Mouse (Mus musculus): Measurements from ENCODE around the gene Hist1h2ap. TPM values are rescaled to one million over a fixed set of nuclear protein-coding genes. Genes with fewer than 3 reads are reported as not detected.
A peak's percentile ranks its signal among the peaks of the same experiment; 100 is the strongest.
"Not testable (repeated sequence)": the region's sequence is repeated elsewhere in the genome, so short reads cannot be mapped to it uniquely, and the experiment has no call there.

Hist1h2ap gene
- polyA plus RNA-seq, 1 experiment from 2014 or later: 3,914 TPM

- no peak overlapping the region for H3K4me3 ChIP-seq (ENCODE audit: low read depth, low read length)
- WGBS (ENCODE audit: insufficient replicate concordance): 20% methylated on average over 3 of the region's 3 CpGs
- no peaks in the 10 kb centered on the region for H3K36me3 ChIP-seq (ENCODE audit: control insufficient read depth, insufficient read depth)
- H3K9ac ChIP-seq (ENCODE audit: low read depth, low read length): no peak overlapping the region
- H3K4me1 ChIP-seq (ENCODE audit: control insufficient read depth, low read depth, low read length): no peaks in the 10 kb centered on the region
- no peak overlapping the region for H3K27ac ChIP-seq (ENCODE audit: low read length)
- no peaks in the 10 kb centered on the region for H3K9me3 ChIP-seq (replicated peaks; ENCODE audit: control insufficient read depth, low read length)
- H3K27me3 ChIP-seq (ENCODE audit: control insufficient read depth, insufficient read depth, low read depth, low read length): no peaks in the 10 kb centered on the region
- ATAC-seq (ENCODE audit: low read depth): no peak
- no peak overlapping the region for H3K4me2 ChIP-seq (ENCODE audit: low read depth, low read length)
These were observed 19.1 kb upstream of the Hist1h2ap start for GRCm38 (mm10) chr13:21852215-21852945.

- not testable (repeated sequence) for ATAC-seq (ENCODE audit: low read depth); H3K4me3 ChIP-seq (ENCODE audit: low read depth, low read length); H3K4me1 ChIP-seq (ENCODE audit: control insufficient read depth, low read depth, low read length); H3K27ac ChIP-seq (ENCODE audit: low read length); H3K9me3 ChIP-seq (replicated peaks; ENCODE audit: control insufficient read depth, low read length); H3K36me3 ChIP-seq (ENCODE audit: control insufficient read depth, insufficient read depth); H3K27me3 ChIP-seq (ENCODE audit: control insufficient read depth, insufficient read depth, low read depth, low read length); H3K4me2 ChIP-seq (ENCODE audit: low read depth, low read length); H3K9ac ChIP-seq (ENCODE audit: low read depth, low read length)
- WGBS (ENCODE audit: insufficient replicate concordance): 60% methylated on average over 1 of the region's 1 CpGs
These were observed 17.4 kb upstream of the Hist1h2ap start for GRCm38 (mm10) chr13:21850696-21851095.

GRCm38 (mm10) chr13:21847883-21848282, 14.6 kb upstream of the Hist1h2ap start:
- ATAC-seq (ENCODE audit: low read depth): no peak
- H3K27ac ChIP-seq (ENCODE audit: low read length): no peak overlapping the region
- H3K4me2 ChIP-seq (ENCODE audit: low read depth, low read length): no peak overlapping the region
- WGBS (ENCODE audit: insufficient replicate concordance): 28% methylated on average over 8 of the region's 8 CpGs
- no peaks in the 10 kb centered on the region for H3K9me3 ChIP-seq (replicated peaks; ENCODE audit: control insufficient read depth, low read length)
- H3K36me3 ChIP-seq (ENCODE audit: control insufficient read depth, insufficient read depth): no peaks in the 10 kb centered on the region
- no peak overlapping the region for H3K9ac ChIP-seq (ENCODE audit: low read depth, low read length)
- no peaks in the 10 kb centered on the region for H3K4me1 ChIP-seq (ENCODE audit: control insufficient read depth, low read depth, low read length)
- H3K4me3 ChIP-seq (ENCODE audit: low read depth, low read length): no peak overlapping the region
- no peaks in the 10 kb centered on the region for H3K27me3 ChIP-seq (ENCODE audit: control insufficient read depth, insufficient read depth, low read depth, low read length)

- not testable (repeated sequence) for H3K36me3 ChIP-seq (ENCODE audit: control insufficient read depth, insufficient read depth); H3K4me3 ChIP-seq (ENCODE audit: low read depth, low read length); H3K27ac ChIP-seq (ENCODE audit: low read length); H3K9me3 ChIP-seq (replicated peaks; ENCODE audit: control insufficient read depth, low read length); H3K4me2 ChIP-seq (ENCODE audit: low read depth, low read length); H3K9ac ChIP-seq (ENCODE audit: low read depth, low read length); H3K4me1 ChIP-seq (ENCODE audit: control insufficient read depth, low read depth, low read length); H3K27me3 ChIP-seq (ENCODE audit: control insufficient read depth, insufficient read depth, low read depth, low read length)
- ATAC-seq (ENCODE audit: low read depth): peak; percentile 64
These were observed 13.0 kb upstream of the Hist1h2ap start for GRCm38 (mm10) chr13:21846356-21846755.

GRCm38 (mm10) chr13:21840508-21840907, 7.2 kb upstream of the Hist1h2ap start:
- no CpG with 5 or more reads among the region's 4 CpGs for WGBS (ENCODE audit: insufficient replicate concordance)
- not testable (repeated sequence) for H3K4me3 ChIP-seq (ENCODE audit: low read depth, low read length); H3K9ac ChIP-seq (ENCODE audit: low read depth, low read length); H3K4me2 ChIP-seq (ENCODE audit: low read depth, low read length); H3K36me3 ChIP-seq (ENCODE audit: control insufficient read depth, insufficient read depth); H3K9me3 ChIP-seq (replicated peaks; ENCODE audit: control insufficient read depth, low read length); H3K27ac ChIP-seq (ENCODE audit: low read length); H3K27me3 ChIP-seq (ENCODE audit: control insufficient read depth, insufficient read depth, low read depth, low read length); H3K4me1 ChIP-seq (ENCODE audit: control insufficient read depth, low read depth, low read length)
- ATAC-seq (ENCODE audit: low read depth): peak; percentile 54; the same call in 1 of the 2 replicates

GRCm38 (mm10) chr13:21831418-21832394, 1.6 kb downstream of the Hist1h2ap start, which contains the start of gene Hist1h4n:
Gene Hist1h4n (minus strand): TSS chr13:21832196.
- peak within 1 kb of the TSS; percentile 66; the same call in 1 of the 2 replicates for H3K27ac ChIP-seq (ENCODE audit: low read length)
- peak within 1 kb of the TSS; percentile 28 for H3K4me3 ChIP-seq (ENCODE audit: low read depth, low read length)
- H3K4me1 ChIP-seq (ENCODE audit: control insufficient read depth, low read depth, low read length); H3K27me3 ChIP-seq (ENCODE audit: control insufficient read depth, insufficient read depth, low read depth, low read length); H3K9me3 ChIP-seq (replicated peaks; ENCODE audit: control insufficient read depth, low read length); H3K36me3 ChIP-seq (ENCODE audit: control insufficient read depth, insufficient read depth): not testable (repeated sequence)
- WGBS (ENCODE audit: insufficient replicate concordance): 0% methylated on average over 22 of the region's 58 CpGs
- ATAC-seq (ENCODE audit: low read depth): peak; percentile 72
- peak within 1 kb of the TSS; percentile 37; the same call in 1 of the 2 replicates for H3K9ac ChIP-seq (ENCODE audit: low read depth, low read length)
- H3K4me2 ChIP-seq (ENCODE audit: low read depth, low read length): peak within 1 kb of the TSS; percentile 36; the same call in 1 of the 2 replicates

- H3K9ac ChIP-seq (ENCODE audit: low read depth, low read length): peak overlapping the region; percentile 48
These were observed 3.0 kb downstream of the Hist1h2ap start for GRCm38 (mm10) chr13:21830344-21830743.

GRCm38 (mm10) chr13:21828511-21828910, 4.8 kb downstream of the Hist1h2ap start:
- H3K9ac ChIP-seq (ENCODE audit: low read depth, low read length): no peak overlapping the region
- ATAC-seq (ENCODE audit: low read depth): no peak
- no peak overlapping the region for H3K4me2 ChIP-seq (ENCODE audit: low read depth, low read length)
- H3K27ac ChIP-seq (ENCODE audit: low read length): no peak overlapping the region
- no peaks in the 10 kb centered on the region for H3K9me3 ChIP-seq (replicated peaks; ENCODE audit: control insufficient read depth, low read length)
- H3K4me3 ChIP-seq (ENCODE audit: low read depth, low read length): no peak overlapping the region
- H3K27me3 ChIP-seq (ENCODE audit: control insufficient read depth, insufficient read depth, low read depth, low read length): no peaks in the 10 kb centered on the region
- WGBS (ENCODE audit: insufficient replicate concordance): 82% methylated on average over 3 of the region's 3 CpGs
- H3K36me3 ChIP-seq (ENCODE audit: control insufficient read depth, insufficient read depth): no peaks in the 10 kb centered on the region
- H3K4me1 ChIP-seq (ENCODE audit: control insufficient read depth, low read depth, low read length): no peaks in the 10 kb centered on the region; the same call in 1 of the 2 replicates

More at GRCm38 (mm10) chr13:21830344-21830743, 3.0 kb downstream of the Hist1h2ap start:
- peak overlapping the region; percentile 78 for H3K27ac ChIP-seq (ENCODE audit: low read length)
- 77% methylated on average over 10 of the region's 10 CpGs for WGBS (ENCODE audit: insufficient replicate concordance)
- peak overlapping the region; percentile 11 for H3K4me3 ChIP-seq (ENCODE audit: low read depth, low read length)
- no peaks in the 10 kb centered on the region for H3K36me3 ChIP-seq (ENCODE audit: control insufficient read depth, insufficient read depth)
- ATAC-seq (ENCODE audit: low read depth): no peak
- no peaks in the 10 kb centered on the region for H3K9me3 ChIP-seq (replicated peaks; ENCODE audit: control insufficient read depth, low read length)
- peak overlapping the region; percentile 50 for H3K4me2 ChIP-seq (ENCODE audit: low read depth, low read length)
- no peaks in the 10 kb centered on the region; the same call in 1 of the 2 replicates for H3K4me1 ChIP-seq (ENCODE audit: control insufficient read depth, low read depth, low read length)
- H3K27me3 ChIP-seq (ENCODE audit: control insufficient read depth, insufficient read depth, low read depth, low read length): no peaks in the 10 kb centered on the region
